Mouse (Mus musculus) myocyte (in vitro differentiated cells): ENCODE measurements around the gene Fut2.

Experiments
- E2F4 ChIP-seq: IDR thresholded peaks from one replicate; pipeline ENCODE4 v1.6.1; 2011; ENCODE audit warnings: mild to moderate bottlenecking, control low read depth, moderate library complexity; ENCODE audit not compliant: insufficient read depth
- MYOD1 ChIP-seq, 3 experiments: IDR thresholded peaks; one replicate each; pipeline ENCODE4 v1.6.1; 2011; ENCODE audit warnings: control low read depth in 2 of 3, low read depth in 2 of 3, mild to moderate bottlenecking in 2 of 3, moderate library complexity in 1 of 3; ENCODE audit not compliant: insufficient read length in 2 of 3, control insufficient read depth in 1 of 3
- MYOG ChIP-seq, 3 experiments: IDR thresholded peaks; one replicate each; pipeline ENCODE4 v1.6.1; 2011; ENCODE audit warnings: control low read depth in 2 of 3, low read depth in 2 of 3, mild to moderate bottlenecking in 2 of 3; ENCODE audit not compliant: insufficient read length in 2 of 3, control insufficient read depth in 1 of 3, insufficient read depth in 1 of 3
- POLR2A ChIP-seq: IDR thresholded peaks from one replicate; pipeline ENCODE4 v1.6.1; 2011; ENCODE audit warnings: low read depth, mild to moderate bottlenecking, control low read depth, moderate library complexity; ENCODE audit not compliant: insufficient read length
- POLR2AphosphoS2 ChIP-seq: IDR thresholded peaks from one replicate; pipeline ENCODE4 v1.6.1; 2011; ENCODE audit warnings: low read depth, control low read depth; ENCODE audit not compliant: insufficient read length
- SRF ChIP-seq: IDR thresholded peaks from one replicate; pipeline ENCODE4 v1.6.1; 2011; ENCODE audit warnings: low read depth; ENCODE audit not compliant: control insufficient read depth, insufficient read length

- TF ChIP-seq MYOD1 (IDR thresholded peaks at IDR 0.05; ENCODE audit: control insufficient read depth in 1 of 3, insufficient read length in 2 of 3, low read depth in 2 of 3) (peak in 2 of 3 experiments; percentile 35 to 41), MYOG (IDR thresholded peaks at IDR 0.05; ENCODE audit: control insufficient read depth in 1 of 3, insufficient read depth in 1 of 3, insufficient read length in 2 of 3, low read depth in 2 of 3) (peak in 1 of 3 experiments; percentile 50), POLR2A (peak; percentile 33), POLR2AphosphoS2 (no peak), E2F4 (no peak), SRF (peak; percentile 81)
These were observed 38.7 kb upstream of the Fut2 start, which contains the start of gene Dbp for GRCm38 (mm10) chr7:45704730-45705442.
